Mouse (Mus musculus): ENCODE measurements around the gene Ivd. TPM values are rescaled to one million over a fixed set of nuclear protein-coding genes. Genes with fewer than 3 reads are reported as not detected.
A peak's percentile ranks its signal among the peaks of the same experiment; 100 is the strongest.

Ivd gene
- polyA plus RNA-seq, 1 experiment, result 25.7 TPM

- Histone ChIP-seq H3K36me3 (ENCODE audit: control insufficient read depth, insufficient read depth, low read length) (no peaks in the 10 kb centered on the region), H3K27ac (ENCODE audit: insufficient read depth, low read depth, low read length) (no peak overlapping the region), H3K4me3 (ENCODE audit: low read depth, low read length) (no peak overlapping the region), H3K4me1 (ENCODE audit: control insufficient read depth, insufficient read depth, insufficient read length, low read length) (no peaks in the 10 kb centered on the region), H3K27me3 (ENCODE audit: control insufficient read depth, insufficient read depth, low read length) (no peaks in the 10 kb centered on the region)
- 54% methylated on average over 3 of the region's 3 CpGs for WGBS
- TF ChIP-seq CTCF (IDR thresholded peaks at IDR 0.05; ENCODE audit: extremely low read depth, insufficient read length, insufficient replicate concordance, low read depth, low read length), result no peak
- TF ChIP-seq POLR2A (IDR thresholded peaks at IDR 0.05; ENCODE audit: low read depth, low read length), result no peak
Measured at GRCm38 (mm10) chr2:118851756-118852155, 10.0 kb upstream of the Ivd start.

GRCm38 (mm10) chr2:118862340-118862675, 554 bp downstream of the Ivd start:
- H3K36me3 ChIP-seq (ENCODE audit: control insufficient read depth, insufficient read depth, low read length), result no peaks in the 10 kb centered on the region; the same call in 1 of the 2 replicates
- peaks cover 5% of the 10 kb centered on the region; the same call in 1 of the 2 replicates for H3K4me1 ChIP-seq (ENCODE audit: control insufficient read depth, insufficient read depth, insufficient read length, low read length)
- peak overlapping the region; percentile 95 for H3K4me3 ChIP-seq (ENCODE audit: low read depth, low read length)
- 31% methylated on average over 3 of the region's 3 CpGs for WGBS
- no peak for TF ChIP-seq POLR2A (IDR thresholded peaks at IDR 0.05; ENCODE audit: low read depth, low read length)
- no peak for TF ChIP-seq CTCF (IDR thresholded peaks at IDR 0.05; ENCODE audit: extremely low read depth, insufficient read length, insufficient replicate concordance, low read depth, low read length)
- H3K27ac ChIP-seq (ENCODE audit: insufficient read depth, low read depth, low read length), result no peak overlapping the region
- no peaks in the 10 kb centered on the region for H3K27me3 ChIP-seq (ENCODE audit: control insufficient read depth, insufficient read depth, low read length)

GRCm38 (mm10) chr2:118870601-118871000, 8.8 kb downstream of the Ivd start:
- Histone ChIP-seq H3K36me3 (ENCODE audit: control insufficient read depth, insufficient read depth, low read length) (peaks cover 3% of the 10 kb centered on the region; the same call in 1 of the 2 replicates), H3K27ac (ENCODE audit: insufficient read depth, low read depth, low read length) (no peak overlapping the region), H3K27me3 (ENCODE audit: control insufficient read depth, insufficient read depth, low read length) (no peaks in the 10 kb centered on the region), H3K4me1 (ENCODE audit: control insufficient read depth, insufficient read depth, insufficient read length, low read length) (no peaks in the 10 kb centered on the region; the same call in 1 of the 2 replicates), H3K4me3 (ENCODE audit: low read depth, low read length) (no peak overlapping the region)
- WGBS, result 43% methylated on average over 3 of the region's 3 CpGs
- no peak for TF ChIP-seq CTCF (IDR thresholded peaks at IDR 0.05; ENCODE audit: extremely low read depth, insufficient read length, insufficient replicate concordance, low read depth, low read length)

GRCm38 (mm10) chr2:118871032-118871431, 9.3 kb downstream of the Ivd start:
- peaks cover 3% of the 10 kb centered on the region; the same call in 1 of the 2 replicates for H3K36me3 ChIP-seq (ENCODE audit: control insufficient read depth, insufficient read depth, low read length)
- no peaks in the 10 kb centered on the region; the same call in 1 of the 2 replicates for H3K4me1 ChIP-seq (ENCODE audit: control insufficient read depth, insufficient read depth, insufficient read length, low read length)
- no peak for TF ChIP-seq POLR2A (IDR thresholded peaks at IDR 0.05; ENCODE audit: low read depth, low read length)
- no peak for TF ChIP-seq CTCF (IDR thresholded peaks at IDR 0.05; ENCODE audit: extremely low read depth, insufficient read length, insufficient replicate concordance, low read depth, low read length)
- H3K27ac ChIP-seq (ENCODE audit: insufficient read depth, low read depth, low read length), result no peak overlapping the region
- 54% methylated on average over 1 of the region's 1 CpGs for WGBS
- no peaks in the 10 kb centered on the region for H3K27me3 ChIP-seq (ENCODE audit: control insufficient read depth, insufficient read depth, low read length)
- no peak overlapping the region for H3K4me3 ChIP-seq (ENCODE audit: low read depth, low read length)

- WGBS, result 63% methylated on average over 5 of the region's 5 CpGs
- Histone ChIP-seq H3K4me1 (ENCODE audit: control insufficient read depth, insufficient read depth, insufficient read length, low read length) (no peaks in the 10 kb centered on the region; the same call in 1 of the 2 replicates), H3K36me3 (ENCODE audit: control insufficient read depth, insufficient read depth, low read length) (peaks cover 4% of the 10 kb centered on the region; the same call in 1 of the 2 replicates), H3K27me3 (ENCODE audit: control insufficient read depth, insufficient read depth, low read length) (no peaks in the 10 kb centered on the region), H3K27ac (ENCODE audit: insufficient read depth, low read depth, low read length) (no peak overlapping the region), H3K4me3 (ENCODE audit: low read depth, low read length) (no peak overlapping the region)
- TF ChIP-seq CTCF (IDR thresholded peaks at IDR 0.05; ENCODE audit: extremely low read depth, insufficient read length, insufficient replicate concordance, low read depth, low read length) (no peak), POLR2A (IDR thresholded peaks at IDR 0.05; ENCODE audit: low read depth, low read length) (no peak)
Measured at GRCm38 (mm10) chr2:118873018-118873417, 11.3 kb downstream of the Ivd start.

GRCm38 (mm10) chr2:118873890-118874430, 12.2 kb downstream of the Ivd start:
- Histone ChIP-seq H3K27ac (ENCODE audit: insufficient read depth, low read depth, low read length) (no peak overlapping the region), H3K36me3 (ENCODE audit: control insufficient read depth, insufficient read depth, low read length) (peaks cover 4% of the 10 kb centered on the region; the same call in 1 of the 2 replicates), H3K4me1 (ENCODE audit: control insufficient read depth, insufficient read depth, insufficient read length, low read length) (no peaks in the 10 kb centered on the region; the same call in 1 of the 2 replicates), H3K4me3 (ENCODE audit: low read depth, low read length) (no peak overlapping the region), H3K27me3 (ENCODE audit: control insufficient read depth, insufficient read depth, low read length) (no peaks in the 10 kb centered on the region)
- no peak for TF ChIP-seq POLR2A (IDR thresholded peaks at IDR 0.05; ENCODE audit: low read depth, low read length)
- no peak for TF ChIP-seq CTCF (IDR thresholded peaks at IDR 0.05; ENCODE audit: extremely low read depth, insufficient read length, insufficient replicate concordance, low read depth, low read length)
- WGBS, result 25% methylated on average over 6 of the region's 6 CpGs

GRCm38 (mm10) chr2:118875316-118875715, 13.6 kb downstream of the Ivd start:
- Histone ChIP-seq H3K4me3 (ENCODE audit: low read depth, low read length) (no peak overlapping the region), H3K4me1 (ENCODE audit: control insufficient read depth, insufficient read depth, insufficient read length, low read length) (no peaks in the 10 kb centered on the region; the same call in 1 of the 2 replicates), H3K27me3 (ENCODE audit: control insufficient read depth, insufficient read depth, low read length) (no peaks in the 10 kb centered on the region), H3K36me3 (ENCODE audit: control insufficient read depth, insufficient read depth, low read length) (peaks cover 4% of the 10 kb centered on the region; the same call in 1 of the 2 replicates), H3K27ac (ENCODE audit: insufficient read depth, low read depth, low read length) (no peak overlapping the region)
- TF ChIP-seq POLR2A (IDR thresholded peaks at IDR 0.05; ENCODE audit: low read depth, low read length), result no peak
- TF ChIP-seq CTCF (IDR thresholded peaks at IDR 0.05; ENCODE audit: extremely low read depth, insufficient read length, insufficient replicate concordance, low read depth, low read length), result no peak
- 97% methylated on average over 8 of the region's 8 CpGs for WGBS

Measured in small intestine, adult 2 months (tissue).